Mouse (Mus musculus) erythroblast, adult 5-6 weeks (primary cell): ENCODE results near the gene L1td1. TPM values are rescaled to one million over a fixed set of nuclear protein-coding genes. Genes with fewer than 3 reads are reported as not detected.

ENCODE experiments used
- ATAC-seq: replicated peaks from 2 replicates; pipeline ENCODE4 v1.8.0; 2016; ENCODE audit warnings: moderate number of reproducible peaks, mild to moderate bottlenecking, moderate TSS enrichment, inconsistent platforms; ENCODE audit not compliant: poor library complexity, low FRiP score, severe bottlenecking
- total RNA-seq, 2 experiments: library from RNA; stranded (forward) in 1 of 2; stranded (reverse) in 1 of 2; fragments of 150-400 nt in 1 of 2; fragments of 200-764, 138-1000 nt in 1 of 2; gene quantifications; 2 replicates each; pipeline versions ENCODE4 v1.2.3 to v1.2.4; 2015 to 2017; ENCODE audit warnings: low replicate concordance in 2 of 2

The L1td1 gene
- total RNA-seq, 2 experiments from 2014 or later, result not detected

DNA sequence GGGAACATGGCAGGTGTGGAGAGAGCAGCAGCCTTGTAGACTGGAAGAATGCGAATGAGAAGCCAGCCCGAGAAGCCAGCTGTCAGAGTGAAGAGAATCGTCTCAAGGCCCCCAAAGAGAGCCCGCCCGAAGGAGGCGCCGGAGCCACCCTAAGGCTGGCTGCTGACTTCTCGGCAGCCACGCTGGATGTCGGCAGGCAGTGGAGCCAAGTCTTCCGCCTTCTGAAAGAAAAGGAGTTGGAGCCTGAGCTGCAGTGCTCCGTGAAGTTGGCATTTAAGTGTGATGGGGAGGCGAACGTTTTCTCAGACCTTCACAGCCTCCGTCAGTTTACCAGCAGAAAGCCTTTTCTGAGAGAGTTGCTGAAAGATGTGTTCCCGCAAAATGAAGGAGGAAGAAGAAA lies 7.1 kb downstream of the L1td1 start:
- no peak for ATAC-seq

DNA sequence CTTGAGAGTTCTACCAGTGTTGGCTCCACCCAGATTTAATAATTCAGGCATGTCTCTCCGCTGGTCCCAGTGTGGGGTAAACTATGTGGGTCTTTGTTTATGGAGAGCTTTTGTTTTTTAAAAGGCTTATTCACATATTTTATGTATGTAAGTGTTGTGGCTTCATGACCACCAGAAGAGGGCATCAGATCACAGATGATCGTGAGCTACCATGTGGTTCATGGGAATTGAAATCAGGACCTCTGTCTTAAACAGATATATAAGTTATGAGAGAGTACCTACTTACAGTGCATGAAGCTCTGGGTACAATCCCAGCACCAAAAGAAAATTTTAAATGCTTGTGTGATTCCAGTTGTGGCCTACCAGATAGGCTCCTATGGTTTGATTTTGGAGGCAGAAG lies 13.2 kb downstream of the L1td1 start:
- ATAC-seq, result no peak

DNA sequence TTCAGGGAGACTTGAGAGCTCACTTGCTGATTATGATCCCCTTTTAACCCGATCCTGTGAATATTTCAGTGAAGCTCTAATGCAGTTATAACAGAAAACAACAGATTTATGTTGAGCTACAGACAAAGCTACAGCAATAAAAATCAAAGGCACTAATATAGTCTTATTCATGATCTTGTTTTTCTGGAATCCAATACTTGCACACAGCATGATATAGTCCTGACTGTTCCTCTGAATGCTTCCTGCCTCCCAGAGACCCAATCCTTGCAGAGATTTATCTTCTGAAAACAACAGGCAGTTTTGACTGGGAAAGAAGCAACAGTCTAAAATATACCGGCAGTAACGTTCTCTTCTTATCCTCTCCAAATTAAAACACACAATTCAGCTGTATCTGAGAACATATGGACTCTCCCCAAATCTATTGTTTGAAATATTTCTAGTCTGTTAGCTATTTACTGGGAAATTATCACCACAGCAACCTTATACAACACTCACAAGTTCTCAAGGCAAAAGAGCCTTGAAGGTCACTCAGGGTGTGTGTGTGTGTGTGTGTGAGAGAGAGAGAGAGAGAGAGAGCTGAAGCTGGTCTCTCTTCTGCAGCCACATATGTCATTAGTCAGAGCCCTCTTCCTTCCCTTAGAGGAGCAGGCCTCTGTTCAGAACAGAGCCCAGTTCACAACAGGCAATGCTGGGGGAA lies 16.8 kb downstream of the L1td1 start:
- ATAC-seq, result no peak

DNA sequence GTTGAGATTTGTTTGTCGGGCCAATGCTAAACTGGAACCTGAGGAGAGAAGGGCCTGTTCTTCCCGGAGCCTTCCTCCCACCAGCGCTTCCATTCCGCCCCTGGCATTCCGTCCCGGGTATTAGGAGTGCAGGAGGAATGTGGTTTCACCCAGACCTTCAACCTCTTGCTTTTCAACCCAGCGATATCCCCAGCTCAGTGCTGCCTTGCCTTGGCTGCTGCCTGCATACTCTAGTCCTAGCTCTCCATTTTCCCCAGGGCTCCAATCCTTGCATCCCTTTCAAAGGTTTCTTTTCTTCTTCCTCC lies 17.3 kb downstream of the L1td1 start:
- ATAC-seq, result no peak

DNA sequence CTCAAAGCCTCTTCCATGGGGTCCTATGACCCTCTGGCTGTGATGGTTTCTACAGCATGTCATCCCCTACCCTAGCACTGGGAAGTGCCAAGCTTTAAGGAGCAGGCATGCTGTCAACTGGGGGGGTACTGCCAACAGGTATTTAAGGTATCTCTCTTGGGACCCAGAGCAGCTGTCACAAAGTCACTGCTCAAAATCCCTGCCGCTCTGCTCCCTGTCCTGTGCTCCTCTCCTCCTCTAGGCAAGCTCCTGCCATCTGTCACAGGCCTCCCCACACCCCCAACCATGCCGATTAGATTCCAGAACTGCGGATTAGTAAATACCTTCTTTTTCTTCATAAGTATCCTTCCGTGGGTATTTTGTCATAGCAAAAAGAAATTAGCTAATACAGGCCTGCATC lies 27.9 kb downstream of the L1td1 start:
- ATAC-seq, result no peak

DNA sequence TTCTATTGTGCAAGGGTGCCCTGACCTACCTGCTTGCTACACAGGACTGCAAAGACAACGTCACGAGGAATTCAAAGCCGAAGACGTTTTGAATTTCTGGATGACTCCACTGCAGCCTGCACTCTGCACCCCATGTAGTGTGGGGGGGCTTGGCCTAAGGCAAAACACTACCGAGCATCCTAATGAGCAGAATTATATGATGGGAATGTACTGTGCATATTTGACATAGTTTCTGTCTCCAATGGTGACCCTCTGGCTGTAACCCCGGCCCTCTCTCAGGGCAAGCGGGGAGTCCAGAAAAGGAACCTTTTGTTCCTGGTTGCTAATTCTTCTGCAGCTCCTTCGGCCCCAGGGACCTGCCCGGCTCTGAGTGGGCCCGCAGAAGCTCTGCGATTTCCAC lies 29.6 kb downstream of the L1td1 start:
- ATAC-seq, result no peak

DNA sequence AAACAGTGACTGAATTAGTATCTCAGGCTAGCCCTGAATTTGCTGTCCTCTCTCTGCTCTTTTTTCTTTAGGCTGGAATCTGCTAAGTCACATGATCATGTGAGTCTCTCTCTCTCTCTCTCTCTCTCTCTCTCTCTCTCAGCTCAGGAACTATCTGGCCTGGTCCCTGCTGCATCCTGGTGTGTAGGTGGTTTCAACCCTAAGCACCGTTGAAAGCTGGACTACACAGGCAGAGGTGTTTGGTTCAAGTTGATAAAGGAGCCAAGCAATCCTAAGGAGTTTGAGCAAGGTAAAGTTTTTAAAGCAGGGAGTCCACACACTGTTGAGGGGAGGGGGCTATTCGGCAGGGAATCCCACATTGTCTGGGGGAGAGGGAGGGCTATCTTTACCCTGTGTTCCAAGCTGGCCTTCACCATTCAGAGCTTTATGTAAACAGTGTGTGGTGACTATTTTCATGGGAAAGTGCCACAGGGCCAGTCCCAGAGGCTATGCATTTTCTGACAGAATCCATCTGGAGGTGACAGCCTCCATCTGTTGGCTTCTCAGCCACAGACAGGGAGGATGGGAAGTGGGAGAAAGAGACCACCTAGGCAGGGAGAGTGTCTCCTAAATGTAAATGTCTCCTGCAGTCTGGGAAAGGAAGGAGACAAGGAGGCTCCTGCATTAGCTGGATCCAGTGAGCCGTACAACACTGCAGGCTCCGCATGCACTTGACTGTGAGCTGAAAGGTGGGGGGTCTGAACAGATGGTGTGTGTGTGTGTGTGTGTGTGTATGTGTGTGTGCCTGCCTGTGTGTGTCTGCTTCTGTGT lies 31.7 kb downstream of the L1td1 start:
- no peak for ATAC-seq

DNA sequence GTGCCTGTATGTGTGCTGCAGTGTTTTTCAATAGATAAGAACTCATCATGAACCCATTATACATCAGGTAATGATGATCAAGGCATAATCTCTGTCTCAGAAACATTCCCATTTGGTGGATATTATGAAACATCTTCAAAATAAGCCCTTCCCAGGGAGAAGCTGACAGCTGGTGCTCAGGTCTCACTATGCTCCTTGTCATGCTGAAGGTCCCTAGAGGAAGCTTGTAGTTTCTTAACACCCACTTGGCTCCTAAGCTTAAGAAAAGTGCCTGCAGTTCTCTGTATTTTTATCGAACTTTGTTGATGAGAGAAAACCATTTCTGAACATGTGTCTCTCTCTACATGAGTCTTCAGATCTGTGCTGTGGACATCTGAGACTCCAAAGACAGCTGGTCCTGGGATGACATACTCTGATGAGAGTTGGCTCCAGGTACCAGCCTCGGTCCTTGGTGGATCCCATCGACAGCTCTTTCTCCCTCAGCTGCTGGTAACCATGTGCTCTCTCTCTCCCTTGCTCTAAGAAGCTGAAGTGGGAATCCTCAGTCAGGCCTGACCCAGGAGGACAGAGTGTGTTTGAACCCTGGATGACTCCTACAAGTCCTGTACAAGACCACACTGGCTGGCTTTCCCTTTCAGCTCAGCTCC lies 32.5 kb downstream of the L1td1 start:
- ATAC-seq, result no peak

DNA sequence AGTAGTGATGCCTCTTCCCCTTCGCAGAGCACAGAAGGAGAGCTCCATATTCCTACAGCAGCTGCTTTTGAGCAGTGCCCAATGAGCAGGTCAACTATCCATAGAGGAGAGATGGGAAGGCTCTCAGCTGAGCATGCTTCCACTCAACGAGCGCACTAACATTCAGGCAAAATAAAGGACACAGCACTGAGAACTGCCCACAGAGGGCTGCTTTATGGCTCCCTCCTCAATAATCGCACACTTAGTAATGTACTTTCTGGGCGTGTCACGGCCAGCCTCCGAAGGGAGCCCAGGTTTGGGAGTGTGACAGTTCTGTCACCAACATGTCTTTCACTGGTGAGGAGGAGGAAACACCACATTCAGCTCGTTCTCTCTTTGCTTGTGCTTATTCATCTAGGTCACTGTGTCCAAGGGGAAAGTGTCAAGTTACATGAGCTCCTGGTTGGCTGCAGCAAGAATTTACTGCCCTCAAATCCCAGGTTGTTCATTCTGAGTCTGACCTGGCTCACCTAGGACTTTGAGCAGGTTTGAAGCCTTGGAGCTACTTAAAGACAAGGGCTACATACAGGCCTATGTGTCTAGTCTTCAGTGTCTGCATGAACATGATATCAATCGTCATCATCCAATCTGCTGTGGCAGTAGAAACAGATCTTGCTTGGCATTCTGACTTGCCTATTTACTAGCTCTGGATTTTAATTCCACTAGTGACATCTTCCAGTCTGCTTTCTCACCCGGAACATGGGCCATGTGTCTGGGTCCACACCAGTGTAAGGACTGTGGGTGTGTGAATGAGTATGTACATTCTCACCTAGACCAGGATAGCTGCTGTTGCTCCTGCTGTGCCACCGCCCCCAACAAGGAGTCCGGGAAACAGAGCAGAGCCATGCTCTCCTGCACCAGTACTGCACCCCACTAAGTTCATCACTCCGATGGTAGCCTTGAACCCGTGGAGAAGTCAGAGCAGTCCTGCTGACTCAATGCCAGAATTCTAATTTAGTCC lies 40.9 kb downstream of the L1td1 start:
- no peak for ATAC-seq

DNA sequence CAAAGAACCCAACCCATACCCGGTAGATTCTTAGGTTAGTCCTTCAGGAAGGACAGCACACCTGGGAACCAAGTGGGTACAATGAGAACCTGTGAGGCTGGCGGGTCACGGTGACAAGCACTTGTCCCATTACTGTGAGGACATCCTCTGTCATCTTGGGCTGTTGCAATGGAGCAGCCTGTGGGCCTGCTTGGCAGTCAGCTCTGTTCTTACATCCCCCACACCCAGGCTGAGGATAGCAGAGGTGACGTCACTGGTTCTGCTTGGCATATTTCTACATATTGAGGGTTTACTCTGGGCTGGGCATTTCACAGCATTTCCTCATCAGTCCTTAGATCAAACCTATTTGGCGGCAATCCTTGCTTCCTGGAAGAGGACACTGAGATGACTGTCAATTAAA lies 47.3 kb downstream of the L1td1 start:
- no peak for ATAC-seq

DNA sequence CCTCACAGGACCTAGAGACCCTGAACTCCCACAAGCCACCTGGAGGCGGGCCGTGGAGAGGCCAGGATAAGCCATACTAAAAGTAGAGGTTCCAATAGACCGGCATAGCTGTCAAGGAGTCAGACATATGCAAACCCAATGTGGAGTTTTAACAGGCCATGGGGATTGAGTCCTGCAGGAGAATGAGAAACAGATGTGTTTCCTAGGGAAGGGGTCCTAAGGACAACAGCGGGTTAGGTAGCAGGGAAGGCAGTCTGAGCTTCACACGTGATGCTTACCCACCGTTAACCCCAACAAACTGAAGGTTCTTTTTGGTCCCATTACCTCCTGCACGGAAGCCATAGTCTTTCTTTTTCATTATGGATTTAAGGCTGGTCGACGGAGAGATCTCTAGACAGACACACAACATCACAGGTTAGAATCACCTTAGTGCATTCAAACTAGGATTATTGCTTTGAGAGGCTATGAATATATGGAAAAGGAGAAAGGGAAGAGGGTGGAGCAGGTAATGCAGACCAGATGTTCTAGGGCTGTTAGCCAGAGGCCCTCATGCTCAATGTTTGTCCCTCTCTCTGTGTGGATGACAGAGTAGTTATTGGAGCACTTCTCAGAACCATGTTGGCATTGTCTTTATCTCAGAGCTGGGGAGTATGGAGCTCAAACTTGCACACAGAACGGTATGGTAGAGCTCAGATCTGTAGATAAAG lies 50.3 kb downstream of the L1td1 start:
- ATAC-seq, result no peak

DNA sequence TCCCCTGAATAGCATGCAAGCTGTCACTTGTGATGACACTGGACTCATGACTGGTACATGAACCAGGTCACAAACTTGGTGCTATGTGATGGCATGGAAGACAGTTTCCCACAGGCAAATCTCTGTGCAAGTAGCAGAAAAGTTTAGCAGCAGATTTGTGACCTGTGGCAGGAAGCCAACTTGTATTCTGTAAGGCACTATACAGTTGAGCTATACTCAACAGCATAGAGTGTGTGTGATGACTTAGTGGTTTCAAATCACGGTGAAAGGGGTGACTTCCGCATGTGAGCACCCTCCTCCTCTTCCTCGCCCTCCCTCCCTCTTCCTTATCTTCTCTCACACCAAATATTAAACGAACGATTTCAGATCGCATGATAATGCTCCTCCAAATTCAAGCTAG lies 50.9 kb downstream of the L1td1 start:
- ATAC-seq, result no peak

DNA sequence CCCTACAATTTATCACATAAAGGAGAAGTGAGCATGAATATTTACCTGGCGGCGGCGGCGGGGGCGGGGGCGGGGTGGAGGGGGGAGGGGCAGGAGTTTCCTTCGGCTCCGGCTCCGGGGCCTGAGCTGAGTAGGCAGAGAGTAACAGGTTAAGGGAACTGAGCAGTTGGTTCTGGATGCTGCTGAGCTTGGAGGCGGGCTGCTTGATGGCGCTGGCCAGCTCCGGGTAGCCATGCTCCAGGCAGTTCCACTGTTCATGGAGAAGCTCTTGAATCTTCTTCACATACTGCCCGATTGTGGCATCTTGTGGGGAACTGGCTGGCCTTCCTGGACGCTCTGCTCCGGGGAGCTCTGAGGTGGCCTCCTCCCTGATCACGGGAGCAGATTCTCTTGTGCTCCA lies 51.7 kb downstream of the L1td1 start:
- no peak for ATAC-seq

DNA sequence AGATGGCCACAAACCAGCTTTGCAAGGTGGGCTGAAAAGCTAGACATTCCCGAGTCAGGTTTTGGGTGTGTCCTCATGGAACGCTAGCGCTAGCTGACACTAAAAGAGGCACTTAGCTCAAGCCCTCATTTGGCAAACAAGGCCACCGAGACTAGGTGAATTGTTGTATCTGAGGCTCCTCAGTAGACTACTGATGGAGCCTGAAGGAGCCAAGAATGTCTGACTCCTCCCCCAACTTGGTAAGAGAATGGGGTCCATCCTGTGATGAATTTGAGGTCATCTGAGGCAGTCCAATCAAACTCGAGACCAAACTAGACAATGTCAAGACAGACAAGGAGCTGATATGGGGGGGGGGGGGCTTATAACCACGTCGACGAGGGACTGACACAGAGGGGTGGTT lies 59.3 kb downstream of the L1td1 start:
- no peak for ATAC-seq

DNA sequence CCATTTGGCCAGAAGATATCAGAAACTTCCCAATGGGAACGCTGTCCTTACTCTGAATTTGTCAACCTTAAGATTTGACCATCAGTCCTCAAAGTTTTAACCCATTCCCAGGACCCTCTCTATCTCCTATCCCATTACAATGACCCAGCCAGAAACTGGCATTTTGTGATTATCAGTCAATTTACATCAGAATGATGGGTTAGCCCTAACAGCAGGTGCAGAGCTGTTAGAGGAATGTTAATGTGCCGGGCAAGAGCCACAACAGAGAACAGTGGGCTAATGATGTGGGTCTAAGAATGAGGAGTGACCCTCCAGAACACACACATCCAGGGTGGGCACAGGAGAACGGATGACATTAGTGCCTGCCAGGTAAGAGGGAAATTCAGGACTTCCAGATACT lies 59.7 kb downstream of the L1td1 start:
- no peak for ATAC-seq

Other genes with a start within 250 kb of the L1td1 start
- gene Kank4, start 90.8 kb downstream of the L1td1 start, total RNA-seq (2015; ENCODE audit: low replicate concordance), result not detected in 2 replicates
- gene Kank4, start 90.8 kb downstream of the L1td1 start, total RNA-seq (2017; ENCODE audit: low replicate concordance), result 0.28 TPM in 1 of 2 replicates, not detected in the other
- not detected in 2 replicates for gene I0C0044D17Rik, start 97.1 kb downstream of the L1td1 start, total RNA-seq (2015; ENCODE audit: low replicate concordance)
- not detected in 2 replicates for gene I0C0044D17Rik, start 97.1 kb downstream of the L1td1 start, total RNA-seq (2017; ENCODE audit: low replicate concordance)
- gene Usp1, start 197.1 kb downstream of the L1td1 start, total RNA-seq (2015; ENCODE audit: low replicate concordance), result 35.9 and 39.0 TPM in 2 replicates
- gene Usp1, start 197.1 kb downstream of the L1td1 start, total RNA-seq (2017; ENCODE audit: low replicate concordance), result 54.1 and 57.2 TPM in 2 replicates